Mouse (Mus musculus) bone marrow macrophage, adult 2 months (primary cell): ENCODE results near the gene Rpgrip1l. TPM values are rescaled to one million over a fixed set of nuclear protein-coding genes. Genes with fewer than 3 reads are reported as not detected.

Experiments used
- H3K27ac ChIP-seq: 2 replicates; pipeline ENCODE4 v1.5.1; 2012; ENCODE audit warnings: low read depth, low read length; ENCODE audit not compliant: insufficient read depth
- H3K4me1 ChIP-seq: 2 replicates; pipeline ENCODE4 v1.6.1; 2012; ENCODE audit warnings: low read length; ENCODE audit not compliant: control insufficient read depth, insufficient read depth
- H3K4me3 ChIP-seq: 2 replicates; pipeline ENCODE4 v1.5.1; 2012; ENCODE audit warnings: mild to moderate bottlenecking, low read length, moderate library complexity; ENCODE audit not compliant: insufficient read depth
- CTCF ChIP-seq: IDR thresholded peaks from 2 replicates; pipeline ENCODE4 v1.5.1; 2012; ENCODE audit warnings: low read depth, mild to moderate bottlenecking, low read length, moderate library complexity
- POLR2A ChIP-seq: IDR thresholded peaks from 2 replicates; pipeline ENCODE4 v1.6.1; 2012; ENCODE audit warnings: mild to moderate bottlenecking, low read depth, low read length, borderline replicate concordance
- polyA plus RNA-seq: library from polyadenylated mRNA; stranded (reverse); fragments of >200 nt; gene quantifications from 2 replicates; pipeline ENCODE4 v1.2.4, GENCODE M21; 2012; ENCODE audit not compliant: missing spikeins, insufficient read depth, insufficient read length

Rpgrip1l gene
- polyA plus RNA-seq, 1 experiment: 3.7 TPM

DNA sequence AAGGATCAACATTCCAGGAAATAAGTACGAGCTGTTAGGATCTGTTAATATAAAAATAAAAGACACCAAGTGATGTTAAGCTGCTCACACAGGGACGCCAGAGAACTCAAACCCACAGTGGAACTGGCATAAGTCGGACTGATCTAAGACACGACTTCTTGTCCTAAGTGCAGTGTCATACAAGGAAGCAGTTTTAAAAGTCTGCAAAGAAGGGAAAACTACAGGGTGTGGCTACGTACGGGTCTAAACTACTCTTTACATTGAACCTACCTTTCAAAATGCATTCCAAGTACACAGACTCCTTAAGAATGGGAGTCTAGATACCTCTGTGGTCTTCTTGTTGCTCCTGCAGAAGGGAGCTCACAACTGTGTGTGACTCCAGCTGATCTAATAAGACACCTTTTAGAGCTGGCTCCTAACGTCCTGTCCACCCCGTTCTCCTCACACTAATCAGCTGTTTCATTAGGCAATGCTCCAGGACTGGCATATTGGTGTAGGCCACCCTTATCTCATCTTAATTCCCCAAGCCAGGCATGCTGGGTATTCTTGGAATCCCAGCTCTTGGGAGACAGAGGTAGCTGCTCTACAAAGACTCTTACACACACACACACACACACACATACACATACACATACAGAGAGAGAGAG is 71.1 kb downstream of the Rpgrip1l start:
- Histone ChIP-seq H3K4me1 (no peaks in the 10 kb centered on the region), H3K27ac (no peak overlapping the region)

DNA sequence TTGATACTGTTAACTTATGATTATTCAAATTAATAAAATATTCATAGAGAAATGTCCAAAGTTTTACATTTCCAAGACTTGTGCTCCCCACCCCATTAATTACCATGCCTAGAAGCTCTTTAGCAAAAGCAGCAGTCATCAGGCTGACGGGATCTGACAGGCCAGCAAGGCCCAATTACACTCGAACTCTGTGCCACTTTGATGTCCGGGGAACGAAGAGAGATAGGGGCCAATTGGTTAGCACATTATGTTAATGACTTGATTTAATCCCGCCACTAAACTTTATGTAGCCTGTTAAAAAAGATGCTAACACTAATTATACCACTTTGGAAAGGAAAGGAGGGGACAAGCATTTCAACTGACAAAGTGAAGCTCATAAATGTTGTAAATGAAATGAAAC is 71.7 kb downstream of the Rpgrip1l start:
- H3K27ac ChIP-seq: no peak overlapping the region
- TF ChIP-seq POLR2A: no peak
- TF ChIP-seq CTCF: no peak
- H3K4me3 ChIP-seq: no peak overlapping the region
- H3K4me1 ChIP-seq: no peaks in the 10 kb centered on the region

More for the DNA sequence above, 71.1 kb downstream of the Rpgrip1l start:
- TF ChIP-seq POLR2A (no peak), CTCF (no peak)
- no peak overlapping the region for H3K4me3 ChIP-seq

DNA sequence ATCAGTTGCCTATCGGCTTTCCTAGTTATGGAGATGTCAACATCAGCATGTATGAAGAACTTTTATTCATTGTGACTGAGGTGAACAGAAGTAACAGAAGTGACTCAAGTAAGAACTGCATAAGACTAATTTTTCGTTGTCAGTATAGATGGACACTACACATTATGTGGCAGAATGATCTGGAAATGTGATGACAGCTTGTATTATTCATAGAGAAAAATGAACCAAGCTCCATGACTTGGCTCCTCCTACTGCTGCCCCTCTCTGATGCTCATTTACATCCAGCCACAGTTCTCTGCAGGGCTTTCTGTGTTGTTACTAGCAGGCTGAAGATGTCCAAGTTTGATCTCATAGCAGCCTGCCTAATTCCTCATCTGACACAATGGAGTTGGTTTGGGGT is 75.9 kb downstream of the Rpgrip1l start:
- H3K4me3 ChIP-seq: no peak overlapping the region
- no peak overlapping the region for H3K27ac ChIP-seq
- TF ChIP-seq CTCF (no peak), POLR2A (no peak)

DNA sequence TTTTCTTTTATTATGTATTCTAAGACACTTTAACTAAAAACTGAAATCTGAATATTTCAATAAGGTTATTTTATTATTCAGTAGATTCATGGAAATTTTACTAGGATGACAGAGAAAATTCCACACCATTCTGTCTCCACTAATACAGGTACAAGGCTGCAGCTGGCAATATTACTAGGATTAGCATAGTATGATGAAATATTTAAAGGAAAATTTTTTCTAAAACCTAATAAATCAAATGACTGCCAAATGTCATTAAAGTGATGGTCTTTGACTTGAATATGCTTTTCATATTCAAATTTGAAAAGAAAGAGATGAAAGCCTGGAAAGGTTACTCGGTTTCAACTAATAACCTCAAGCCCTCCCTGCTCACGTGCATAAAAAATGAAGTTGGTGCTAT is 79.0 kb downstream of the Rpgrip1l start:
- H3K4me1 ChIP-seq: no peaks in the 10 kb centered on the region
- no peak for TF ChIP-seq POLR2A
- TF ChIP-seq CTCF: no peak
- H3K27ac ChIP-seq: no peak overlapping the region

More for the DNA sequence above, 75.9 kb downstream of the Rpgrip1l start:
- no peaks in the 10 kb centered on the region for H3K4me1 ChIP-seq

DNA sequence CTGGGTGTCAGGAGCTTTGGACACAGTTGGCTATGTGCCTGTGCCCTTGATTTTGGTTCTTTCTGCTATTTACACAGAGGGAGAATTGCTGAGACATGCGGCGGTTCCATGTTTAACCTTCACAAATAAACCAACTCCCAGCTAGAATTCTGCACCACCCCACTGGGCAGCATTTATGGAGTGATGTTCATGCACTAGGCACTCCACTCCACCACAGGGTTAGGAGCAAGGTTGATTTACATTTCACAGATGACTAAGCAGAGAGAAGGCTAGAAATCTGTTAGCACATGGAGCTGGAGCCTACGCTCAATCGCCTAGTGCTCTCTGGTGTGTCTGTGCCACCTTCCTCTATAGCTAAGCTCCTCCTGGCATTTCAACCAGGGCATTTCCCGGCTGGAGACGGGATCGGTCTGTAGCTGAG is 85.6 kb downstream of the Rpgrip1l start:
- no peak overlapping the region for H3K4me3 ChIP-seq
- no peak overlapping the region for H3K27ac ChIP-seq
- TF ChIP-seq CTCF (no peak), POLR2A (no peak)
- H3K4me1 ChIP-seq: no peaks in the 10 kb centered on the region

More for the DNA sequence above, 79.0 kb downstream of the Rpgrip1l start:
- H3K4me3 ChIP-seq: no peak overlapping the region

DNA sequence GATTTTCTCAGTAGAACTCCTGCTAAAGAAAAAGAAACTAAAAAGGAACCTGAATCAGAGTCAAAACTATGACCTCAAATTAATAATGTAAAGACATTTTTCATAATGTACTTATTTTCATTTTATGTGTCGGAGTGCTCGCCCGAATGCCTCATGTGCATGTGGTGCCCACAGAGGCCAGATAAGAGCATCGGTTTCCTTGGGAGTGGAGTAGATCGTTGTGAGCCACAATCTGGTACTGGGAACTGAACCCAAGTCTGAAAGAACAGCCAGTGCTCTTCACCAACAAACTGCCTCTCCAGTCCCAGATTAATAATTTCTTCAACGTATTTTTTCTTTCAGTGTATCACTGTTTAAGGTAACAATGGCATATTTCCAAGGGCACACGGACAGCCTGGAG is 88.8 kb downstream of the Rpgrip1l start:
- no peak for TF ChIP-seq CTCF
- TF ChIP-seq POLR2A: no peak
- Histone ChIP-seq H3K27ac (no peak overlapping the region), H3K4me1 (no peaks in the 10 kb centered on the region), H3K4me3 (no peak overlapping the region)

DNA sequence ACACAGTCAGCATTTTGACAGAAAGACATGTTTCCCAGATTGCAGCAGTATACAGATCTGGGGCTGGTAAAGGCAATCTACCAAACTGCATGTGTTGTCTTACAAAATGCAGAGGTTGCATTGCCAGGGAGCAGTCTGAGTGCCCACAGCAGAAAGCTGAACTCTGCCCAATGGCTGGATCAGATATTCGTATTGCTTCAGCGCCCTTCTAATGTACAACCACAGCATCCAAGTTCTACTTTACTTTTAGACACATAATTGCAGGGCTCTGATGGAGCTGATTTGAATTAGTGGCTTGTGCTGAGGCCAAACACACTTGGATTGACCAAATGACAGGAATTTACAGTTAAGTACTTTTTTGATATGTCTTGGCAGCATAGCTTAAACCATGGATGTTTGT is 91.2 kb downstream of the Rpgrip1l start:
- Histone ChIP-seq H3K4me1 (no peaks in the 10 kb centered on the region), H3K27ac (no peak overlapping the region)
- TF ChIP-seq POLR2A (no peak), CTCF (no peak)

DNA sequence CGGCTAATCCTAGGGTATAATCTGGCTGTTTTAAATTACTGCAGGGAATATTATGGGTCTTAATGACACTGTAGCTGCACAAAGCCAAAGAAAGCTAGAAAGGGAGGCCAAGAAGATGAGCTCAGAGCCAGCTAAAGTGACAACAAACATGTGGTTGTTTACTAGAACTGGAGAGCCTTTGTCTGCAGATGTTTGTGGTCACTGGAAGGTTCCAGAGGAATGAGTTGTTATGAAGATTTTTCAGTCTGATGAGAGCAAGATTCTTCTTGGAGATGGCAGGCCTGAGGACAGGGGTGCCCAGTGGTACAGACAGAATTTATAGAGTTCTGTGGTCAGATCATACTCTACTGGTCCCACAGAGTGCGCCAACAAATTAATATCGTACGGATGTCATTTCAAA is 94.8 kb downstream of the Rpgrip1l start:
- H3K4me1 ChIP-seq: no peaks in the 10 kb centered on the region
- H3K27ac ChIP-seq: no peak overlapping the region
- TF ChIP-seq POLR2A: no peak
- TF ChIP-seq CTCF: no peak
- H3K4me3 ChIP-seq: no peak overlapping the region

More for the DNA sequence above, 91.2 kb downstream of the Rpgrip1l start:
- H3K4me3 ChIP-seq: no peak overlapping the region

DNA sequence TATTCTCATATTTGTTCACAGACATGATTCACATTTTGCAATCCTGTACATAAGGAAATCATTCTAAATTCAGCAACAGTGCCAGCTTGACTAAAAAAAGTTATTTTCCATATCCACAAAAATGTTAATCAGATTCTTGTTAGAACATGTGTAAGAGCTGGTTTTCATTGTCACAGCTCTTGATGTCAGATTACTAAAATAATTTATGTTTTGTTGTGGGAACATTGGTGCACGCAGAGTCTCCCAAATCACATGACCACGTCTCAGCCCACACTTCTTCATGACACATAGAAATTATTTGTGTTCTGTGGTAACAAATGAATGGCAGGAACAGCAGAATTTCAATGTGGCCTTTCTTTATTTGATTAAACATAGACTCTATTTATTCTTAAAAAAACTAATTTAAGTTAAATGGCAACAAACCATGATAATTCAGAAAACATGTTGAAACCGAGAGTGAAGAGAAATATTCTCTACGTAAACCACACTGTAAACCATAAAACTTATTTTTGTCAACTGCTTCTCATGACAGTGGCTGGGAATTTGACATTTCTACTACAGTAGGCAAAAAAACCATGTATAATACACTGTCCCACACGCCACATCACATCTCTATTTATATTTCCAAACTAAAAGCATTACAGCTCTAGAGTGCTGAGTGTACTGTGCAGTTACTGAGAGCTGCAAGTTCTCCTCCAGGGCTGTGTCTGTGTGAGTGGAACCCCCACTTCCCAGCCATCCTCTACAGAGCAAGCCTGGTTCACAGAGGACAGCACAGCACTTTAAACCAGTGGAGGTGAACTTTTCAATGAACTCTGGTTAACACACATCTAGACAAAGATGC is 95.8 kb downstream of the Rpgrip1l start:
- Histone ChIP-seq H3K27ac (no peak overlapping the region), H3K4me1 (no peaks in the 10 kb centered on the region), H3K4me3 (no peak overlapping the region)
- TF ChIP-seq CTCF: no peak
- TF ChIP-seq POLR2A: no peak

DNA sequence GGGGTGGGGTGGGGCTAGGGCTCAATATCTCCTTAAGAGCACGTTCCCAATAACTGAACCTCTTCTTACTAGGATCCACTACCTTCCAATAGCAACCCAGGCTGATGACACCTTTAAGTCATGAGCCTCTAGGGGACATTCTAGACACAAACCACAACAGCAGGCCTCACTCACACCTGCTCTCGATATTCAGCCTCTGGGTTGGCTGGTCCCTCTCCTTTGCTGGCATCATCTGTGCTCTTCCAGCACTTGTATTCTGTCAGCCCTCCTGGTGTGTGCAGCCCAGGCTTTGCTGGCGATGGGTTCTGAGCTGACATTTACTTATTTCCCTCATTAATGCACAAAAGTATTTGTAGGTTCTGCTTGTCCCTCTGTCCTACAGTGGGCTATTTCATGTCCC is 98.8 kb downstream of the Rpgrip1l start:
- TF ChIP-seq CTCF: no peak
- TF ChIP-seq POLR2A: no peak
- Histone ChIP-seq H3K27ac (no peak overlapping the region), H3K4me3 (no peak overlapping the region), H3K4me1 (no peaks in the 10 kb centered on the region)
